Mouse (Mus musculus): Measurements from ENCODE around the gene Sh2d2a.
"Not testable (repeated sequence)": the region's sequence is repeated elsewhere in the genome, so short reads cannot be mapped to it uniquely, and the experiment has no call there.

DNA sequence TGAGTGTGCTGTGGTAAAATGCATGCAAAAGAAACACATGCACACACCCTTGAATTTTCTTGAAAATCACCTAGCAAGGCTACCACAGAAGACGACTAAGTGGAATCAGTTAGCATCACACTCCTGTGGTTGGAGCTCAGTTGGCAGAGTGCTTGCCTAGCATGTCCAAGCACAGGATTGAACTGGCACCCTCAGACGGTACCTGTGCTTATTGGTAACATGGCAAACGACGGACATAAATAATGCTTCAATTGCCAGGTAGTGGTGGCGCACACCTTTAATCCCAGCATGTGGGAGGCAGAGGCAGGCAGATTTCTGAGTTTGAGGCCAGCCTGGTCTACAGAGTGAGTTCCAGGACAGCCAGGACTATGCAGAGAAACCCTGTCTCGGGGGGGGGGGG, 55.4 kb downstream of the Sh2d2a start:
- TF ChIP-seq POLR2A (IDR thresholded peaks at IDR 0.05; ENCODE audit: low read depth, low read length); CTCF (conservative IDR thresholded peaks at IDR 0.05; ENCODE audit: insufficient read depth, insufficient read length, low read depth, low read length): not testable (repeated sequence)

Data from kidney, adult 2 months (tissue).